Mouse (Mus musculus) cortical plate, adult 2 months (tissue): Measurements from ENCODE around the gene Efhd1. TPM values are rescaled to one million over a fixed set of nuclear protein-coding genes. Genes with fewer than 3 reads are reported as not detected.
A peak's percentile ranks its signal among the peaks of the same experiment; 100 is the strongest.

Source experiments
- H3K27ac ChIP-seq: fragments of 200-500 bp; 2 replicates; pipeline ENCODE4 v1.5.1; 2012; ENCODE audit warnings: low read length, control low read depth, inconsistent platforms; ENCODE audit not compliant: insufficient read depth
- H3K4me1 ChIP-seq: fragments of 200-500 bp; 2 replicates; pipeline ENCODE4 v1.6.1; 2011; ENCODE audit warnings: low read length; ENCODE audit not compliant: control insufficient read depth, insufficient read depth
- H3K4me3 ChIP-seq: fragments of 200-500 bp; 2 replicates; pipeline ENCODE4 v1.5.1; 2011; ENCODE audit warnings: mild to moderate bottlenecking, low read length, control low read depth; ENCODE audit not compliant: insufficient read depth
- CTCF ChIP-seq: fragments of 200-500 bp; IDR thresholded peaks from 2 replicates; pipeline ENCODE4 v1.5.1; 2011; ENCODE audit warnings: mild to moderate bottlenecking, control low read depth, low read length; ENCODE audit not compliant: insufficient read depth; ENCODE audit errors: extremely low read depth
- POLR2A ChIP-seq: fragments of 200-500 bp; IDR thresholded peaks from 2 replicates; pipeline ENCODE4 v1.6.1; 2011; ENCODE audit warnings: mild to moderate bottlenecking, low read length, control low read depth; ENCODE audit not compliant: insufficient read depth; ENCODE audit errors: extremely low read depth
- polyA plus RNA-seq: library from polyadenylated mRNA; depleted of rRNA; stranded (reverse); fragments of >200 nt; gene quantifications from 2 replicates; pipeline ENCODE4 v1.2.3, GENCODE M21; 2012; rRNA removed

Gene Efhd1
- polyA plus RNA-seq, 1 experiment, result 36.5 TPM

DNA sequence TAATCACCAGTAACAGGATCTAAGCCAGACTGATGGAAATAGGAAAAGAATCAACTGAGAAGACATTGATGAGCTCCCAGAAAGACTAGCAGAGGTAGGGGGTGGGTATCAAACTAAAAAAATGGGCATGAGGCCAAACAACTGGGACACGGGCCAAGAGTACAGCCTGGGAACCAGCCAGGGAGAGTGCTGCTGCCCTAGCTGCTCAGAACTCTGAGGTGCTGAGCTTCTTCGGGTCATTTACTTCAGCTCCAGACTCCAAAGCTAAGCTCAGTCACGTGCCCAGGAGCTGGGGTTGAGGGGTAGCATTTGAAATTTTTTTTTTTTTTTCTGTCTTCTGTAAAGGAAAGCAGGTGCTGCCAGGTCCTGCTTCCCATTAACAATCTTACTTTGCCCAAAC is 52.5 kb downstream of the Efhd1 start:
- no peaks in the 10 kb centered on the region for H3K4me1 ChIP-seq
- no peak overlapping the region for H3K4me3 ChIP-seq
- TF ChIP-seq POLR2A (no peak), CTCF (no peak)
- no peak overlapping the region for H3K27ac ChIP-seq

DNA sequence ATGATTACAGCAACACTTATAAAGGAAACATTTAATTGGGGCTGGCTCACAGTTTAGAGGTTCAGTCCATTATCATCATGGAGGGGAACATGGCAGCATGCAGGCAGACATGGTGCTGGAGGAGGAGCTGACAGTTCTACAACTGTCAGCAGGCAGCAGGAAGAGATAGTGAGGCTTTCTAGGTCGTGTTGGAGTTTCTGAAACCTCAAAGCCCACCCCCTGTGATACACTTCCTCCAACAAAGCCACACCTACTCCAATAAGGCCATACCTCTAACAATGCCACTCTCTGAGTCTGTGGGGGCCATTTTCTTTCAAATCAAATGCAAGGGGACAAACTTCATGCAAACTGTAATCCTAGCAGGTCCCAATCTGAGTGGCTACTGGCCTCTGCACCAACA is 56.9 kb downstream of the Efhd1 start:
- H3K4me1 ChIP-seq, result no peaks in the 10 kb centered on the region
- no peak for TF ChIP-seq CTCF
- TF ChIP-seq POLR2A, result no peak
- no peak overlapping the region for H3K27ac ChIP-seq
- no peak overlapping the region for H3K4me3 ChIP-seq

DNA sequence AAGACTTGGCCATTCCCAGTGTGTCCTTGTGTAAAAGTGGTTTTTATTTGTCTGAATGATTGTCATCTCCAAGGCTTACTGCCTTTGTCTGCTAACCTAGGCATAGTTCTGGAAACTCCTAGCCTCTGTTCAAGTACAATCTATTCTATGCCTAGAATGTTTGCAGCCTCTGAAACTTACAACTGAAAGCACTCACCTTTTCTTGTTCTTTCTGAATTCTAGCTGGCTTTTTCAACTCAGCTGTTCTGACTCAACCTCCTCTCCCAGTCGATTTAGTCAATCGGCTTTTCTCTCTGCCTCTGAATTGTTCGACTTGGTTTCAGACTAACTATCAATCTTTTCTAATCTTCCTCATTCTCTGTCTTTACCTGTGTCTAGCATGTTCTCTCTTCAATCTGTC is 58.6 kb downstream of the Efhd1 start:
- TF ChIP-seq POLR2A (no peak), CTCF (no peak)
- Histone ChIP-seq H3K4me3 (no peak overlapping the region), H3K27ac (no peak overlapping the region), H3K4me1 (no peaks in the 10 kb centered on the region)

DNA sequence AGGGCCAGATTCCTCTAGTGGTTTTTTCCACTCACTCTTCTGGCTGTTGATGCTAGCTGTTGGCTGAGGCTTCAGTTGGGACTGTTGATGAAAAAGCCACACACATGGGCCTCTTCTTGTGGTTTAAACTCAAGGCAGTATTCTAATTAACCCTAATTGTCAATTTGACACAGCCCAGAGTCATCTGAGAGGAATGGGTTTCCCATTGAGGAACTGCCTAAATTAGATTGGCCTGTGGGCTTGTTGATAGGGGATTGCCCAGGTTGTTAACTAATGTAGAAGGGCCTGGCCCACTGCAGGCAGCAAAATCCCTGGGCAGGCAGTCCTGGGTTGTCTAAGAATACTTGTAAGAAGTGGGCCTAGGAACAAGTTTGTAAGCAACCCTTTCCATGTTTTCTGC is 60.5 kb downstream of the Efhd1 start:
- no peak overlapping the region for H3K4me3 ChIP-seq
- no peak for TF ChIP-seq POLR2A
- TF ChIP-seq CTCF, result no peak
- H3K4me1 ChIP-seq, result 0 out of 2 replicates have a peak, but pooled peaks cover under 1% of the 10 kb centered on the region
- H3K27ac ChIP-seq, result no peak overlapping the region

DNA sequence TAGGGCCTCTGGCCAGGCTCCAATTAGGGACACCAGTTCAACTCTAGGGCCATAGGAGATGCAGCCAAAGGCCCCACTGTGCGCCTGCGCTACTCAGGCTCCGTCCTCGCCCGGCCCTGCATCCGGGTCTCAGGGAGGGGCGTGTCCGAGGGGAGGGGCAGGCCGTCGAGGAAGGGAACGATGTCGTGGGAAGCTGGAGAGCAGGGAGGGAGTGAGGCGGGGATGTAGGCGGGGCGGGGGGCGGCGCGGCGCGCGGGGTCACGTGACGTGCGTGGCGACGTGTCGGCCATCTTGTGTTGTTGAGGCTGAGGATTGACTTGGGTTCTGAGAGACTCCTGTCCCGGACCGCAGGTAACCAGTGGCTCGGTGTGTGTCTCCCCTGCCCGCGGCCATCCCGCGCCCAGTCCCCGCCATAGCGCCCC is 62.6 kb downstream of the Efhd1 start, which contains the start of gene Gigyf2:
Gigyf2 (plus strand) TSS at position 257 of the 422 bp plus-strand sequence.
- Histone ChIP-seq H3K4me1 (peaks cover 2% of the 10 kb centered on the region; the same call in 1 of the 2 replicates), H3K4me3 (peak within 1 kb of the TSS; percentile 76), H3K27ac (0 out of 2 replicates have a peak within 1 kb of the TSS, but pooled peaks have one; percentile 33)
- TF ChIP-seq POLR2A, result peak; percentile 86; the same call in 1 of the 2 replicates
- no peak for TF ChIP-seq CTCF

DNA sequence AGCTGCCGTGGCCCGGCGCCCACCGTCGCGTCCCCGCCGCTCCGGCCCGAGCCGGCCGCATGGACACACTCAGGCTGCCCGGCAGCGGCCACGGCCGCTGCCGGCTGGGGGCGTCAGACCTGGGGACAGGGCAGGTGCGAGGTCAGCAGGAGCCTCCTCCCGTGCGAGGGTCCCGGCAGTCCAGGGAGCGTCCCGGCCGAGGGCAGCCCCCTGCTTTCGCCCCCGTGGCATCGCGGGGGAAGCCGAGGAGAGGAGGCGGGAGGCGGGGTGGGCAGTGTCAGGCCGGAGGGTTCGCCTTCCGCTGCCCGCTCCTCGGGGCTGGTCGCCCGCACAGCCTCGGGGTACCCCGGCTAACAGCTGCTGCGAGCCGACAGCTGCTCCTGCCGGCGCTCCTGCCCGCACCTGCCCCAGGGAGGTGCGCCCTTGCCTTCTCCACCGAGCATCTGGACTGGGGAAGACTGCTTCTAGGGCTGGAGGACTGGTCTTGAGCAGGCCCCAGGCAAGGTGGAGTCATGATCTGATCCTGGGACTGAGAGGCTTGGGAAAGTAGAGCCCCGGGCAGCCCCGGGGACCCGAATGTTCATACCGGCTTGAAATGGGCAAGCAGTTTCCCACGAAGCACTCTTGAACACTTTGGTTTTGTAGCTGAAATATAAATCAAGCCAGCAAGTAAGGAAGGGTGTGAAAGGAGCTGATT is 63.1 kb downstream of the Efhd1 start:
- H3K4me1 ChIP-seq, result peaks cover 2% of the 10 kb centered on the region; the same call in 1 of the 2 replicates
- H3K4me3 ChIP-seq, result peak overlapping the region; percentile 76
- TF ChIP-seq CTCF (no peak), POLR2A (no peak)
- H3K27ac ChIP-seq, result 0 out of 2 replicates have a peak overlapping the region, but pooled peaks have one; percentile 33

DNA sequence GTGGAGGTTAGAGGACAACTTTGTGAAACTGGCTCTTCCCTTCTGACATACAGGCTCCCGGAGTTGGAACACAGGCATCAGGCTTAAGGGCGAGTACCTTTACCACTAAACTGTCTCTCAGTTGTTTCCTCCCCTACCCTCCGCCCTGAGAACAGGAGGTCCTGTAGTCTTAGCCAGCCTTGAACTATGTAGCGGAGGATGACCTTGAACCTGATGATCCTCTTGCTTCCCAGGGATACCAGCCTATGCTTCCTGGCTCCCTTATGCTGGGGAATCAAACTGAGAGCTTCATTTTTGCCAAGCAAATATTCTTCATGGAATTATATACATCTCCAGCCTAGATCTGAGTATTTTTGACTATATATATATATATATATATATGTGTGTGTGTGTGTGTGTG is 67.6 kb downstream of the Efhd1 start:
- Histone ChIP-seq H3K4me1 (peaks cover 2% of the 10 kb centered on the region; the same call in 1 of the 2 replicates), H3K27ac (no peak overlapping the region), H3K4me3 (no peak overlapping the region)
- TF ChIP-seq POLR2A (no peak), CTCF (no peak)

DNA sequence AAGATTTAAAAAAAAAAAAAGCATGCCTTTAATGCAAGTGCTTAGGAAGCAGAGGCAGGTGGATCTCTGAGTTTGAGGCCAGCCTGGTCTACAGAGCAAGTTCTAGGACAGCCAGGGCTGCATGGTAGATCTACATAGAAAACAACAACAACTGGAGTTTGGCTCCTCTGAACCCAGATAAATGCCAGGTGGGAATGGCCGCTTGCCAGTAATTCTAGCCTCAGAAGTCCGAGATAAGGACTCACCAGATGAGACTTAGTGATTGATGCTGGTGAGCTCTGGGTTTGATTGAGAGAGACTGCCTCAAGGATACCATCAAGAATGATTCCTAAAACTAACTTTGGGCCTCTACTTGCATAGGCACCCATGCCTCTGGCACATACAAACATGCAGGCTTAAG is 86.4 kb downstream of the Efhd1 start:
- Histone ChIP-seq H3K4me1 (no peaks in the 10 kb centered on the region), H3K4me3 (no peak overlapping the region), H3K27ac (no peak overlapping the region)
- TF ChIP-seq POLR2A, result no peak
- TF ChIP-seq CTCF, result no peak

DNA sequence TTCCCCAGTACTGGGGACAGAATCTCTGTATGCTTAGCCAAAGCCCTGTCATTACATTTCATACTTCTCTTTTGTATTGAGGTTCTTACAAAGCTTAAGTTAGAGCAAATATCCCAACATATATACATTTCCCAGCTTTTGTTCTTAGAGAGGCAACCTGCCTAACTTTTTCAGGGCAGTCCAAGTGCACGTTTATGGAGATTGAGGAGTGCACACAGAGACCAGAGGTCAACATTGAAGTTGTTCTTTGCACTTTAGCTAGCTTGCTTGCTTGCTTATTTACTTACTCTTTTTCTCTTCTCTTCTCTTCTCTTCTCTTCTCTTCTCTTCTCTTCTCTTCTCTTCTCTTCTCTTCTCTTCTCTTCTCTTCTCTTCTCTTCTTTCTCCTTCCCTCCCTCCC is 96.1 kb downstream of the Efhd1 start:
- no peak for TF ChIP-seq CTCF
- no peak for TF ChIP-seq POLR2A
- H3K4me3 ChIP-seq, result no peak overlapping the region
- H3K4me1 ChIP-seq, result no peaks in the 10 kb centered on the region
- H3K27ac ChIP-seq, result no peak overlapping the region

Other genes starting within 250 kb of the Efhd1 start
- gene Alppl2, start 174.4 kb upstream of the Efhd1 start, polyA plus RNA-seq, result not detected in 2 replicates
- not detected in 2 replicates for gene Alpi, start 162.8 kb upstream of the Efhd1 start, polyA plus RNA-seq
- not detected in 2 replicates for gene Akp3, start 139.4 kb upstream of the Efhd1 start, polyA plus RNA-seq
- 2.3 and 3.9 TPM in 2 replicates for gene Ecel1, start 107.8 kb upstream of the Efhd1 start, polyA plus RNA-seq
- 0.13 and 0.40 TPM in 2 replicates for gene Prss56, start 81.0 kb upstream of the Efhd1 start, polyA plus RNA-seq
- not detected in 2 replicates for gene Chrnd, start 73.8 kb upstream of the Efhd1 start, polyA plus RNA-seq
- gene Chrng, start 59.7 kb upstream of the Efhd1 start, polyA plus RNA-seq, result not detected in 2 replicates
- 53.7 and 55.6 TPM in 2 replicates for gene Eif4e2, start 50.4 kb upstream of the Efhd1 start, polyA plus RNA-seq
- gene Gigyf2, start 62.6 kb downstream of the Efhd1 start, polyA plus RNA-seq, result 54.3 and 55.8 TPM in 2 replicates
- 1.8 and 3.3 TPM in 2 replicates for gene Kcnj13, start 130.4 kb downstream of the Efhd1 start, polyA plus RNA-seq
- 1.3 and 2.2 TPM in 2 replicates for gene Snorc, start 205.9 kb downstream of the Efhd1 start, polyA plus RNA-seq
- gene Neu2, start 245.5 kb downstream of the Efhd1 start, polyA plus RNA-seq, result 13.6 and 14.6 TPM in 2 replicates